Mouse (Mus musculus) intestine, embryonic 15.5 days (tissue): ENCODE results near the gene Tjp1. TPM values are rescaled to one million over a fixed set of nuclear protein-coding genes. Genes with fewer than 3 reads are reported as not detected.
A peak's percentile ranks its signal among the peaks of the same experiment; 100 is the strongest.

Experiments used
- ATAC-seq: fragments of 200-750 bp; cut with Nextera tagmentation; 2 replicates; pipeline ENCODE4 v1.8.0; 2017; ENCODE audit warnings: moderate TSS enrichment, moderate library complexity
- H3K27ac ChIP-seq: fragments of 300-500 bp; sonication (generic); 2 replicates; pipeline ENCODE4 v1.5.1; 2015; ENCODE audit warnings: mild to moderate bottlenecking, inconsistent platforms
- H3K27me3 ChIP-seq: fragments of 300-500 bp; sonication (generic); replicated peaks from 2 replicates; pipeline ENCODE4 v1.6.1; 2015; ENCODE audit warnings: inconsistent platforms
- H3K36me3 ChIP-seq: fragments of 300-500 bp; sonication (generic); 2 replicates; pipeline ENCODE4 v1.6.1; 2015; ENCODE audit warnings: inconsistent platforms
- H3K4me1 ChIP-seq: fragments of 300-500 bp; sonication (generic); replicated peaks from 2 replicates; pipeline ENCODE4 v1.6.1; 2015; ENCODE audit warnings: inconsistent platforms
- H3K4me2 ChIP-seq: fragments of 300-500 bp; sonication (generic); replicated peaks from 2 replicates; pipeline ENCODE4 v1.6.1; 2015; ENCODE audit warnings: mild to moderate bottlenecking, inconsistent platforms
- H3K4me3 ChIP-seq: fragments of 300-500 bp; sonication (generic); replicated peaks from 2 replicates; pipeline ENCODE4 v1.5.1; 2015; ENCODE audit warnings: inconsistent platforms
- H3K9ac ChIP-seq: fragments of 300-500 bp; sonication (generic); 2 replicates; pipeline ENCODE4 v1.6.1; 2015; ENCODE audit warnings: inconsistent platforms
- H3K9me3 ChIP-seq: fragments of 300-500 bp; sonication (generic); 2 replicates; pipeline ENCODE4 v1.6.1; 2016; ENCODE audit warnings: inconsistent platforms
- WGBS: fragments of 180-500 bp; shearing (Covaris S2); methylation state at CpG from one replicate; pipeline ENCODE4 v1.1.7; 2015; 5-methylcytosine and 5-hydroxymethylcytosine counted together
- polyA plus RNA-seq: library from polyadenylated mRNA; unstranded; fragments of >200 nt; fragmentation: Nextera tagmentation; extraction: Ambion mirVana; gene quantifications from 2 replicates; pipeline ENCODE4 v1.2.1, GENCODE M21; 2015

The Tjp1 gene
- 26.4 TPM in 2 replicates for polyA plus RNA-seq

GRCm38 (mm10) chr7:65527071-65528007 lies at the start of gene Tjp1:
Tjp1 (minus strand) TSS chr7:65527781.
- peaks cover 17% of the 10 kb centered on the region for H3K27me3 ChIP-seq
- no peaks in the 10 kb centered on the region for H3K36me3 ChIP-seq
- H3K4me2 ChIP-seq = peak within 1 kb of the TSS; percentile 99
- H3K9ac ChIP-seq = peak within 1 kb of the TSS; percentile 42
- 0 out of 2 replicates have a peak, but pooled peaks cover 3% of the 10 kb centered on the region for H3K4me1 ChIP-seq
- H3K27ac ChIP-seq = no peak within 1 kb of the TSS
- ATAC-seq = peak; percentile 64
- under 1% methylated on average over 113 of the region's 115 CpGs for WGBS
- H3K9me3 ChIP-seq = no peaks in the 10 kb centered on the region
- H3K4me3 ChIP-seq = peak within 1 kb of the TSS; percentile 68

GRCm38 (mm10) chr7:65577118-65577517 lies 49.5 kb upstream of the Tjp1 start:
- 49% methylated on average over 12 of the region's 12 CpGs for WGBS
- Histone ChIP-seq H3K36me3 (no peaks in the 10 kb centered on the region), H3K4me1 (no peaks in the 10 kb centered on the region), H3K27me3 (no peaks in the 10 kb centered on the region), H3K9me3 (no peaks in the 10 kb centered on the region), H3K27ac (no peak overlapping the region), H3K4me2 (no peak overlapping the region), H3K4me3 (no peak overlapping the region), H3K9ac (no peak overlapping the region)
- no peak for ATAC-seq

- Histone ChIP-seq H3K9me3 (no peaks in the 10 kb centered on the region), H3K9ac (no peak overlapping the region), H3K27me3 (no peaks in the 10 kb centered on the region), H3K4me3 (no peak overlapping the region), H3K4me2 (no peak overlapping the region), H3K4me1 (no peaks in the 10 kb centered on the region), H3K27ac (no peak overlapping the region), H3K36me3 (no peaks in the 10 kb centered on the region)
- no peak for ATAC-seq
- WGBS = 73% methylated on average over 5 of the region's 5 CpGs
Observed at GRCm38 (mm10) chr7:65572731-65573130, 45.1 kb upstream of the Tjp1 start.

GRCm38 (mm10) chr7:65570691-65571090 lies 43.1 kb upstream of the Tjp1 start:
- no peaks in the 10 kb centered on the region for H3K4me1 ChIP-seq
- no peaks in the 10 kb centered on the region for H3K36me3 ChIP-seq
- no peak overlapping the region for H3K4me2 ChIP-seq
- no peaks in the 10 kb centered on the region for H3K9me3 ChIP-seq
- H3K9ac ChIP-seq = no peak overlapping the region
- WGBS = 84% methylated on average over 4 of the region's 4 CpGs
- no peak overlapping the region for H3K4me3 ChIP-seq
- no peak for ATAC-seq
- H3K27me3 ChIP-seq = no peaks in the 10 kb centered on the region
- H3K27ac ChIP-seq = no peak overlapping the region

GRCm38 (mm10) chr7:65555996-65556395 lies 28.4 kb upstream of the Tjp1 start:
- Histone ChIP-seq H3K36me3 (no peaks in the 10 kb centered on the region), H3K4me2 (no peak overlapping the region), H3K27ac (no peak overlapping the region), H3K4me3 (no peak overlapping the region), H3K27me3 (no peaks in the 10 kb centered on the region), H3K9me3 (no peaks in the 10 kb centered on the region), H3K9ac (no peak overlapping the region), H3K4me1 (no peaks in the 10 kb centered on the region)
- WGBS = 70% methylated on average over 1 of the region's 1 CpGs
- no peak for ATAC-seq

- Histone ChIP-seq H3K4me2 (no peak overlapping the region), H3K4me3 (no peak overlapping the region), H3K9ac (no peak overlapping the region), H3K27ac (no peak overlapping the region), H3K9me3 (no peaks in the 10 kb centered on the region), H3K27me3 (no peaks in the 10 kb centered on the region), H3K4me1 (no peaks in the 10 kb centered on the region), H3K36me3 (no peaks in the 10 kb centered on the region)
- ATAC-seq = no peak
- WGBS = 39% methylated on average over 5 of the region's 5 CpGs
Observed at GRCm38 (mm10) chr7:65545741-65546140, 18.2 kb upstream of the Tjp1 start.

GRCm38 (mm10) chr7:65532689-65533088 lies 5.1 kb upstream of the Tjp1 start:
- Histone ChIP-seq H3K36me3 (no peaks in the 10 kb centered on the region), H3K9ac (no peak overlapping the region), H3K27ac (no peak overlapping the region), H3K4me1 (0 out of 2 replicates have a peak, but pooled peaks cover 2% of the 10 kb centered on the region), H3K4me2 (no peak overlapping the region), H3K27me3 (peaks cover 7% of the 10 kb centered on the region), H3K9me3 (no peaks in the 10 kb centered on the region), H3K4me3 (no peak overlapping the region)
- ATAC-seq = no peak
- 61% methylated on average over 4 of the region's 4 CpGs for WGBS

- ATAC-seq = no peak
- H3K4me2 ChIP-seq = no peak overlapping the region
- no peaks in the 10 kb centered on the region for H3K36me3 ChIP-seq
- no peak overlapping the region for H3K4me3 ChIP-seq
- H3K4me1 ChIP-seq = peaks cover 9% of the 10 kb centered on the region
- no peak overlapping the region for H3K9ac ChIP-seq
- H3K9me3 ChIP-seq = no peaks in the 10 kb centered on the region
- WGBS = 92% methylated on average over 4 of the region's 4 CpGs
- H3K27me3 ChIP-seq = peaks cover 13% of the 10 kb centered on the region
- no peak overlapping the region for H3K27ac ChIP-seq
Observed at GRCm38 (mm10) chr7:65523116-65523515, 4.5 kb downstream of the Tjp1 start.

- Histone ChIP-seq H3K4me3 (no peak overlapping the region), H3K27me3 (peaks cover 8% of the 10 kb centered on the region), H3K9ac (no peak overlapping the region), H3K9me3 (no peaks in the 10 kb centered on the region), H3K36me3 (no peaks in the 10 kb centered on the region), H3K4me2 (no peak overlapping the region), H3K27ac (no peak overlapping the region), H3K4me1 (peaks cover 5% of the 10 kb centered on the region)
- no peak for ATAC-seq
- 60% methylated on average over 12 of the region's 12 CpGs for WGBS
Observed at GRCm38 (mm10) chr7:65522490-65522889, 5.1 kb downstream of the Tjp1 start.

- no peaks in the 10 kb centered on the region for H3K9me3 ChIP-seq
- H3K4me1 ChIP-seq = peaks cover 5% of the 10 kb centered on the region
- H3K9ac ChIP-seq = no peak overlapping the region
- no peak overlapping the region for H3K4me2 ChIP-seq
- H3K27ac ChIP-seq = no peak overlapping the region
- no peaks in the 10 kb centered on the region for H3K36me3 ChIP-seq
- ATAC-seq = no peak
- no peaks in the 10 kb centered on the region for H3K27me3 ChIP-seq
- no peak overlapping the region for H3K4me3 ChIP-seq
- WGBS = 91% methylated on average over 8 of the region's 8 CpGs
Observed at GRCm38 (mm10) chr7:65520622-65521021, 7.0 kb downstream of the Tjp1 start.

GRCm38 (mm10) chr7:65519788-65520563 lies 7.6 kb downstream of the Tjp1 start:
- H3K4me2 ChIP-seq = no peak overlapping the region
- H3K27ac ChIP-seq = no peak overlapping the region
- no peaks in the 10 kb centered on the region for H3K9me3 ChIP-seq
- no peak overlapping the region for H3K9ac ChIP-seq
- no peaks in the 10 kb centered on the region for H3K36me3 ChIP-seq
- H3K27me3 ChIP-seq = no peaks in the 10 kb centered on the region
- H3K4me3 ChIP-seq = no peak overlapping the region
- ATAC-seq = peak; percentile 94
- WGBS = 22% methylated on average over 12 of the region's 12 CpGs
- H3K4me1 ChIP-seq = peaks cover 5% of the 10 kb centered on the region

GRCm38 (mm10) chr7:65516903-65517302 lies 10.7 kb downstream of the Tjp1 start:
- no peak for ATAC-seq

More at GRCm38 (mm10) chr7:65516903-65517302, 10.7 kb downstream of the Tjp1 start:
- peaks cover 5% of the 10 kb centered on the region for H3K4me1 ChIP-seq
- H3K9ac ChIP-seq = no peak overlapping the region
- 64% methylated on average over 8 of the region's 8 CpGs for WGBS
- H3K27me3 ChIP-seq = no peaks in the 10 kb centered on the region
- no peak overlapping the region for H3K4me3 ChIP-seq
- H3K9me3 ChIP-seq = no peaks in the 10 kb centered on the region
- H3K4me2 ChIP-seq = no peak overlapping the region
- H3K27ac ChIP-seq = no peak overlapping the region
- H3K36me3 ChIP-seq = no peaks in the 10 kb centered on the region
